Mouse (Mus musculus): ENCODE measurements around the gene Pla2g16. TPM values are rescaled to one million over a fixed set of nuclear protein-coding genes. Genes with fewer than 3 reads are reported as not detected.

Gene Pla2g16
- polyA plus RNA-seq, 1 experiment from 2014 or later = 12.9 TPM

DNA sequence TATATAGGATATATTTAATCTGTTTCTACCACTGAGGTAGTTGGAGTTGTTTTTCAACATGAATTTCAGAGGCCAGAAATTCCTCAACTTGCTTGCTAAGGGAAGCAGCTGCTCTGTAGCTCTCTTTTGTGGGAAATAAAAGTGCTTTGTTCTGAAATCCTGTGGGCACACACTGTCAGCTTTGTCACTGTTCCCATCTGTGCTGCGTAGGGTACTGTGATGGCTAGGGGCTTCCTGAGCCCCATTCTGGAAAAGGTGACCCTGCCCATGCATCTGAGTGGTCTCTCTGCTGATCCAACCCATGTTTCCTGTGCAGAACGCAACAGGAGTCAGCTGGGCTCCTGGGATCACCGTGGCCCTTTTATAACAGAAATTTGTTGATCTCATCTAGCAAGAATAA, 9.6 kb downstream of the Pla2g16 start:
- no peak for ATAC-seq (ENCODE audit: insufficient number of reproducible peaks, low FRiP score, low TSS enrichment, low read depth)
- Histone ChIP-seq H3K4me1 (peaks cover 11% of the 10 kb centered on the region), H3K36me3 (no peaks in the 10 kb centered on the region), H3K9me3 (no peaks in the 10 kb centered on the region), H3K4me3 (no peak overlapping the region), H3K9ac (no peak overlapping the region), H3K27me3 (no peaks in the 10 kb centered on the region), H3K4me2 (no peak overlapping the region), H3K27ac (no peak overlapping the region)
- 61% methylated on average over 3 of the region's 3 CpGs for WGBS

DNA sequence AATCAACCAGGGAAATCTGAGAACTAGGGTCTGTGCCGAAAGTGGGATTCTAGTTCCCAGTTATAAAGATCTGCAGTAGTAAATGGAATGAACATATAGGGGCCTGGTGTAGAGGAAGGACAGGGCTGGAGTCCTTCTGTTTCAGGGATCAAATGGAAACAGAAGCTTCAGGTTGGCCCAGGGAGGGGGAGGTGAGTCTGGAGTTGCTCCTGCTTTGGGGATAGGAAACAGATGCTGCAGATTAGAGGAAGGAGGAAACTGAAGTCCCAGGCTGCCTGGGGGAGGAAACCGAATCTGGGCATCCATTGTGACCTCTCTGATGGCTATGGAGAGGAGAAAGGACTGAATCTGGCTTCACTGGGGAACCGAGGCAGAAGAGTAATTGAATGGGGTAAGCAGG, 11.1 kb downstream of the Pla2g16 start:
- WGBS = 22% methylated on average over 3 of the region's 3 CpGs
- no peak for ATAC-seq (ENCODE audit: insufficient number of reproducible peaks, low FRiP score, low TSS enrichment, low read depth)
- Histone ChIP-seq H3K9me3 (no peaks in the 10 kb centered on the region), H3K4me3 (no peak overlapping the region), H3K27me3 (no peaks in the 10 kb centered on the region), H3K4me1 (0 out of 2 replicates have a peak, but pooled peaks cover 8% of the 10 kb centered on the region), H3K4me2 (no peak overlapping the region), H3K9ac (no peak overlapping the region), H3K27ac (no peak overlapping the region), H3K36me3 (no peaks in the 10 kb centered on the region)

- no peak overlapping the region for H3K27ac ChIP-seq
- no peak overlapping the region for H3K9ac ChIP-seq
- no peak for ATAC-seq (ENCODE audit: insufficient number of reproducible peaks, low FRiP score, low TSS enrichment, low read depth)
These were observed 12.4 kb downstream of the Pla2g16 start for GRCm38 (mm10) chr19:7569650-7570049.

DNA sequence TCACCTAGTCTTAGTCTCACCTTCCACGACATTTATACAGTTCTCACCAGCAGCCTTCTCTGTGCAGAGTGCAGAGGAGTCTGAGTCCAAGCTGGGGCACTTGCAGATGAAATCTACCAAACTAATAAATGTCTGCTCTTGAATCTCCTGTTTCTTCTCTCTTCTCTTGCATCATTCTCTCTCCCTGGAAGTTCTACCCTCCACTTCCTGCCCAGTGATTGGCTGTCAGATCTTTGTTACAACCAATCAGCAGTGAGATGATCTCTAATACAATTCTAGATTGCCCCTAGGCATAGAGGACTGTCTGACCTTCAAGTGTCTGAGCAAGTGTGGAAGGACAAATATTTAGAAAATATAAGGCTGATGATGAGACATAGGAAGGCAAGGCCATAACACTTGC, 18.9 kb downstream of the Pla2g16 start:
- no peaks in the 10 kb centered on the region for H3K27me3 ChIP-seq
- no peak overlapping the region for H3K27ac ChIP-seq
- no peak for ATAC-seq (ENCODE audit: insufficient number of reproducible peaks, low FRiP score, low TSS enrichment, low read depth)
- no peak overlapping the region for H3K4me3 ChIP-seq
- no peaks in the 10 kb centered on the region for H3K9me3 ChIP-seq
- H3K4me1 ChIP-seq = no peaks in the 10 kb centered on the region
- no peak overlapping the region for H3K9ac ChIP-seq
- H3K4me2 ChIP-seq = no peak overlapping the region
- H3K36me3 ChIP-seq = no peaks in the 10 kb centered on the region
- 75% methylated on average over 1 of the region's 1 CpGs for WGBS

More at GRCm38 (mm10) chr19:7569650-7570049, 12.4 kb downstream of the Pla2g16 start:
- H3K9me3 ChIP-seq = no peaks in the 10 kb centered on the region
- no peak overlapping the region for H3K4me3 ChIP-seq
- H3K4me2 ChIP-seq = no peak overlapping the region
- WGBS = 85% methylated on average over 5 of the region's 5 CpGs
- H3K36me3 ChIP-seq = no peaks in the 10 kb centered on the region
- 0 out of 2 replicates have a peak, but pooled peaks cover 8% of the 10 kb centered on the region for H3K4me1 ChIP-seq
- H3K27me3 ChIP-seq = no peaks in the 10 kb centered on the region

DNA sequence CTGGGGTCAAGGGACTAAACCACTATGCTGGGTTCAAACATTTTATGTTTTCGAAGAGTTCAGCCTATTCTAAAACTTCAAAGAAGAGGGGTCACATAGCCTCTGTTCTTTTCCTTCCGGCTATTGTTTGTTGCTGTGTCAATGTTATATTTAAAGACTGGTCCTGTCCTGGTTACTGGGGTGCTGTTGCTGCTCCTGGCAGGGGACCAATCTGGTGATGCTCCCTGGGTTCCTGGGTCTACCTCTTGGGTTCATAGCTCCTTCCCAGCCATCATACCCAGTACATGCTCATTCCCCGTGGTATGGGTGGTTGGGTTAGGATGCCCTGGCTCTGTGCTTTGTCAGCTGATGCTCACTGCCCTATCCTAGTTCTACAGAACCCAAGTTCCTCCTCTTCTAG, 20.5 kb downstream of the Pla2g16 start:
- Histone ChIP-seq H3K36me3 (no peaks in the 10 kb centered on the region), H3K4me3 (no peak overlapping the region), H3K4me1 (no peaks in the 10 kb centered on the region), H3K9ac (no peak overlapping the region), H3K9me3 (no peaks in the 10 kb centered on the region), H3K27ac (no peak overlapping the region), H3K4me2 (no peak overlapping the region), H3K27me3 (no peaks in the 10 kb centered on the region)
- ATAC-seq (ENCODE audit: insufficient number of reproducible peaks, low FRiP score, low TSS enrichment, low read depth) = no peak
- WGBS = 86% methylated on average over 3 of the region's 3 CpGs

DNA sequence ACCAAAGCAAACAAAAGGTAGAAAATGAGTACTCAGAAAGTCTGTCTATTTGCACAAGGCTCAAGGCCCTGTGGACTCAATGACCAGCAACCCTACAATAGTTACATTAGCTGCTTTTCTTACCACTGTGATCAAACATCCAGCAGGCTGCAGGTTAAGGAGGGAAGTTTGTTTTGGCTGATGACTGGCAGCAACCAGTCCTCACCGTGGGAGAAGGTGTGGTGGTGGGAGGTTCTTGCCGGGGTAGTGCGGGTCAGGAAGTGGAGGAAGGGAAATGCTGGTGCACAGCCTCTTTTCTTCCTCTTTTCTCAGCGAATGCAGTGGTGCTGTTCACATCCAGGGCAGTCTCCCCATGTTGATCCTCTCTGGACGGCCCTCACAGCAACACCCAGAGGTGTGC, 23.8 kb downstream of the Pla2g16 start:
- no peaks in the 10 kb centered on the region for H3K36me3 ChIP-seq
- WGBS = 53% methylated on average over 5 of the region's 5 CpGs
- ATAC-seq (ENCODE audit: insufficient number of reproducible peaks, low FRiP score, low TSS enrichment, low read depth) = no peak
- H3K4me3 ChIP-seq = no peak overlapping the region
- H3K4me1 ChIP-seq = no peaks in the 10 kb centered on the region
- no peak overlapping the region for H3K9ac ChIP-seq
- H3K9me3 ChIP-seq = no peaks in the 10 kb centered on the region
- H3K4me2 ChIP-seq = no peak overlapping the region
- no peak overlapping the region for H3K27ac ChIP-seq
- H3K27me3 ChIP-seq = no peaks in the 10 kb centered on the region

GRCm38 (mm10) chr19:7583101-7583500, 25.8 kb downstream of the Pla2g16 start:
- no peak for ATAC-seq (ENCODE audit: insufficient number of reproducible peaks, low FRiP score, low TSS enrichment, low read depth)
- H3K9ac ChIP-seq = no peak overlapping the region
- H3K9me3 ChIP-seq = no peaks in the 10 kb centered on the region
- WGBS = 50% methylated on average over 7 of the region's 7 CpGs
- H3K27ac ChIP-seq = no peak overlapping the region
- H3K27me3 ChIP-seq = no peaks in the 10 kb centered on the region
- no peak overlapping the region for H3K4me2 ChIP-seq
- no peak overlapping the region for H3K4me3 ChIP-seq
- no peaks in the 10 kb centered on the region for H3K36me3 ChIP-seq
- H3K4me1 ChIP-seq = no peaks in the 10 kb centered on the region

- Histone ChIP-seq H3K9me3 (no peaks in the 10 kb centered on the region), H3K9ac (no peak overlapping the region), H3K4me2 (no peak overlapping the region), H3K27me3 (no peaks in the 10 kb centered on the region), H3K4me1 (no peaks in the 10 kb centered on the region), H3K27ac (no peak overlapping the region), H3K36me3 (no peaks in the 10 kb centered on the region), H3K4me3 (no peak overlapping the region)
- 55% methylated on average over 3 of the region's 3 CpGs for WGBS
- ATAC-seq (ENCODE audit: insufficient number of reproducible peaks, low FRiP score, low TSS enrichment, low read depth) = no peak
These were observed 26.3 kb downstream of the Pla2g16 start for GRCm38 (mm10) chr19:7583599-7583998.

DNA sequence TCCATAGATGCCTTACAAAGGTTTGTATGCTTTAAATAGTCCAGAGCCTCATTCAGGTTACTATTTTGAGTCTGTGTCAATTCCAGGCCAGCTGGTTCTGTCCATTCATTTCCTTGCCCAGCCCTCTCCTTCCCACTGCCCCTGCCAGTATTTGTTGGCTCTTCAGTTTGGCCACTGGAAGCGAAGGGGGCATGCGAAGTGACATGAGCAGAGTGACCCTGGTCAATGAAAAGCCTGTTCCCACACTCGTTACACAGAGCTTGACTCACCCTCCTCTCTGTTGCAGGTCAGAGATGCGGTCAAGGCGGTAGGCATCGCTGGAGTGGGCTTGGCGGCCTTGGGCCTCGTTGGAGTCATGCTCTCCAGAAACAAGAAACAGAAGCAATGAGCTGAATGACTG, 28.0 kb downstream of the Pla2g16 start:
- no peak overlapping the region for H3K4me3 ChIP-seq
- 85% methylated on average over 8 of the region's 8 CpGs for WGBS
- no peak overlapping the region for H3K4me2 ChIP-seq
- no peaks in the 10 kb centered on the region for H3K9me3 ChIP-seq
- no peaks in the 10 kb centered on the region for H3K4me1 ChIP-seq
- no peaks in the 10 kb centered on the region for H3K36me3 ChIP-seq
- no peaks in the 10 kb centered on the region for H3K27me3 ChIP-seq
- H3K9ac ChIP-seq = no peak overlapping the region
- no peak for ATAC-seq (ENCODE audit: insufficient number of reproducible peaks, low FRiP score, low TSS enrichment, low read depth)
- no peak overlapping the region for H3K27ac ChIP-seq

DNA sequence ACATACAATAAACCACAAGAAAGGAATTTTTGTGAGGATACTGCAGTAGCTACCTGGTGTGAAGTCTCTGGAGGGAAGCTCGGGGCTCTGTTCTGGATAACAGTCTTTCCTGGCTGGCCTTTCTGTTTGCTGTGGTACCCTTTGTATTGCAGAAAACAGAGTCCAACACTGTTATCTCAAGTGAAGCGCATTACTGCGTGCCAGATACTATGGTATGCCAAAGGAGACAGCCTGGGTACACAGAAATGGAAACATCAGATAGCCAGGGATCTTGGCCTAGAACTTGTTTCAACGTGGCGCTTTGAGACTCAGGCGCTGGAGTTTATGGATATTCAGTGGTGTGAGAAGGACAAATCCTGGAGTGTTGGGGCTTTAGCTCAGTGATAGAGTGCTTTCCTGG, 28.5 kb downstream of the Pla2g16 start:
- ATAC-seq (ENCODE audit: insufficient number of reproducible peaks, low FRiP score, low TSS enrichment, low read depth) = no peak
- WGBS = 90% methylated on average over 6 of the region's 6 CpGs
- Histone ChIP-seq H3K4me2 (no peak overlapping the region), H3K27ac (no peak overlapping the region), H3K36me3 (no peaks in the 10 kb centered on the region), H3K4me1 (no peaks in the 10 kb centered on the region), H3K9me3 (no peaks in the 10 kb centered on the region), H3K4me3 (no peak overlapping the region), H3K27me3 (no peaks in the 10 kb centered on the region), H3K9ac (no peak overlapping the region)

DNA sequence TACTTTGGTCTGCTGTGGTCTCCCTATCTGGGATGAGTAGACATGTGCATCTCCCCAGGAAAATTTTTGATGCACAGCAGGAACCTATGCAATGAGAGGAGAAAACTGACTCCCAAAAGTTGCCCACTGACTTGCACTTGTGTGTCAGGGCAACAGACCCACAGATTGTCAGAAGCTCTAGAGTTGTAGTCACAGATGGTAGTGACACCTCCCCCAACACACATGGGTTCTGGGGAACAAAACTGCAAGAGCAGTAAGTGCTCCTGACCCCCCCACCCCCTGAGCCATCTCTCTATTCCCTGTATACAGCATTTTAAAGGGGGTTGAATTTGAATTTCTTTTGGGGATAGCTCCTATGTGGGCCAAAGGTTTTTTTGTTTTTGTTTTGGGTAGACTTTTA, 33.5 kb downstream of the Pla2g16 start:
- Histone ChIP-seq H3K4me2 (no peak overlapping the region), H3K27me3 (no peaks in the 10 kb centered on the region), H3K9me3 (no peaks in the 10 kb centered on the region), H3K4me1 (no peaks in the 10 kb centered on the region), H3K27ac (no peak overlapping the region), H3K9ac (no peak overlapping the region), H3K36me3 (no peaks in the 10 kb centered on the region), H3K4me3 (no peak overlapping the region)
- ATAC-seq (ENCODE audit: insufficient number of reproducible peaks, low FRiP score, low TSS enrichment, low read depth) = no peak

- Histone ChIP-seq H3K4me2 (no peak overlapping the region), H3K36me3 (no peaks in the 10 kb centered on the region), H3K9me3 (no peaks in the 10 kb centered on the region), H3K27ac (no peak overlapping the region), H3K4me3 (no peak overlapping the region), H3K9ac (no peak overlapping the region), H3K4me1 (no peaks in the 10 kb centered on the region), H3K27me3 (no peaks in the 10 kb centered on the region)
- ATAC-seq (ENCODE audit: insufficient number of reproducible peaks, low FRiP score, low TSS enrichment, low read depth) = no peak
- 36% methylated on average over 3 of the region's 3 CpGs for WGBS
These were observed 34.8 kb downstream of the Pla2g16 start for GRCm38 (mm10) chr19:7592018-7592417.

DNA sequence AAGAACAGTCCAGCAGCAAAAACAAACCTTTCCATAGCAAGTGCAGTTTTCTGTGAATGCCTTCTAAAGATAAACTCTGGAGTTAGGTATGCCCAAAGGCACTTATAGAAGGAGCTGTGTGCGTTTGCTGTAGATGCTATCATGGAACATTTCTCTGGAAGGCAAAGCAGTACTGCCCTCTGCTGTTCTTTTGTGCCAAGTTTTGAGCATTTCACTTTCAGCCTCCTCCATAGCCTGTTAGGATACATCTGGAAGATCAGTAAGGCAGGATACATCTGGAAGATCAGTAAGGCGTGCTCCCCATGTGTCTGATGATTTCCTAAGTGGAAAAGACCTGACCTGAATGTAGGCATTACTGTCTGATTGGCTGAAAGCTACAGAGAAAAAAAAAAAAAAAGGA, 38.3 kb downstream of the Pla2g16 start:
- no peak for ATAC-seq (ENCODE audit: insufficient number of reproducible peaks, low FRiP score, low TSS enrichment, low read depth)

More for the DNA sequence above, 38.3 kb downstream of the Pla2g16 start:
- Histone ChIP-seq H3K9ac (no peak overlapping the region), H3K36me3 (no peaks in the 10 kb centered on the region), H3K4me2 (no peak overlapping the region), H3K4me3 (no peak overlapping the region), H3K27me3 (no peaks in the 10 kb centered on the region), H3K27ac (no peak overlapping the region), H3K9me3 (no peaks in the 10 kb centered on the region), H3K4me1 (no peaks in the 10 kb centered on the region)
- 16% methylated on average over 2 of the region's 2 CpGs for WGBS

All from limb, embryonic 15.5 days (tissue).